Mouse (Mus musculus) bone marrow, adult 2 months (tissue): Measurements from ENCODE around the gene Syde2.

ENCODE experiments used
- CTCF ChIP-seq: fragments of 200-500 bp; IDR thresholded peaks from 2 replicates; pipeline ENCODE4 v1.5.1; 2011; ENCODE audit warnings: low read length, control low read depth; ENCODE audit not compliant: control insufficient read depth, insufficient read depth
- POLR2A ChIP-seq: fragments of 200-500 bp; IDR thresholded peaks from 2 replicates; pipeline ENCODE4 v1.6.1; 2011; ENCODE audit warnings: low read depth, mild to moderate bottlenecking, control low read depth, low read length, borderline replicate concordance; ENCODE audit not compliant: control insufficient read depth

- TF ChIP-seq CTCF (no peak), POLR2A (no peak)
Observed at GRCm38 (mm10) chr3:145974986-145975385, 12.7 kb upstream of the Syde2 start.
